Mouse (Mus musculus) G1E (cell line): Measurements from ENCODE around the gene Ptpn18.

Source experiments
- CTCF ChIP-seq: IDR thresholded peaks from 2 replicates; pipeline ENCODE4 v1.5.1; 2012; ENCODE audit warnings: low read depth, low read length, inconsistent platforms, mixed read lengths
- GATA1 ChIP-seq: IDR thresholded peaks from 2 replicates; pipeline ENCODE4 v1.6.1; 2012; ENCODE audit warnings: borderline replicate concordance, low read length, inconsistent platforms, mixed read lengths
- GATA2 ChIP-seq: IDR thresholded peaks from 2 replicates; pipeline ENCODE4 v1.6.1; 2012; ENCODE audit warnings: low read depth, low read length, inconsistent platforms, borderline replicate concordance
- POLR2AphosphoS5 ChIP-seq: IDR thresholded peaks from 2 replicates; pipeline ENCODE4 v1.6.1; 2012; ENCODE audit warnings: low read depth, low read length, inconsistent platforms; ENCODE audit not compliant: insufficient replicate concordance
- TAL1 ChIP-seq: conservative IDR thresholded peaks from 2 replicates; pipeline ENCODE4 v1.6.1; 2012; ENCODE audit warnings: low read depth, low read length, inconsistent platforms, mixed read lengths

- no peak for TF ChIP-seq GATA1
- no peak for TF ChIP-seq CTCF
- TF ChIP-seq GATA2: no peak
- TF ChIP-seq TAL1: no peak
- no peak for TF ChIP-seq POLR2AphosphoS5
These were observed 46.5 kb downstream of the Ptpn18 start for GRCm38 (mm10) chr1:34505970-34506551.
